Mouse (Mus musculus): ENCODE results near the gene Psmb2.

DNA sequence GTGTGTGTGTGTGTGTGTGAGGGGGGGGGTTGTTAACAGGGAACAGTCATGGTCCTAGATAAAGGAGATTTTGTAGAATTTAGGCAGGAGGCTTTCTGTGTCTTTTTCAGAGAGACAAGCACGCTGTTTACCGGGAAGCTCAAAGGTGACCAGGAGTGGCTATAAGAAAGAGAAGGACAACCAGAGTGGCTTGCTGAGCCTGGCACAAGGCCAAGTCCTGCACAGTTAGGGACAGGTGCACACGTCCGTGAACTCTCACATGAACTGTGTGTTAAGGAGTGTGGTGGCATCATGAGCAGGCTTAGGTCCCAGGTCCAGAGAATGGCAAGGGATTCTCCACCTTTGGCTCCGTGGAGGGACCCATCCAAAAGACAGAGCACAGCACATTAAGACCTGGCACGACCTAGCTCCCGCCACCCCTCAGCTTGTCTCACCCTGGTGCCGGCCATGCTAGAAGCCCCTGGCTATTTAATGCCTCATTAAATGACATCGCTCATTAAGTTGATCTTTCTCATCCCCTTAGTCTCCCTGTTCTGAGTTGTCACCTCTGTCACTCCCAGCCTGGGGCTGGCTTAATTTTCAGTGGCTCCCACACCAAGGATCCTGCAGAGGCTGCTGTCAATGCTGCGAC is 33.0 kb upstream of the Psmb2 start:
- TF ChIP-seq ZNF384 (IDR thresholded peaks at IDR 0.05; ENCODE audit: low read depth, low read length) (no peak), SIN3A (IDR thresholded peaks at IDR 0.05; ENCODE audit: low read length) (no peak), USF1 (IDR thresholded peaks at IDR 0.05; ENCODE audit: low read depth, low read length) (no peak), EP300 (IDR thresholded peaks at IDR 0.05; ENCODE audit: low read length) (no peak)
